Mouse (Mus musculus) adipose tissue, adult 10 weeks (tissue): Measurements from ENCODE around the gene Dnaaf1. TPM values are rescaled to one million over a fixed set of nuclear protein-coding genes. Genes with fewer than 3 reads are reported as not detected.

Experiments used
- polyA plus RNA-seq: library from polyadenylated mRNA; stranded (reverse); fragments of 350-450 nt; fragmentation: Illumina TruSeq; extraction: RNeasy Lipid Tissue Mini Kit (QIAGEN cat#74804); gene quantifications from one replicate; pipeline ENCODE4 v1.2.3, GENCODE M21; 2014; ENCODE audit warnings: low read depth, low replicate concordance

Dnaaf1 gene
- 10.7 TPM for polyA plus RNA-seq

DNA sequence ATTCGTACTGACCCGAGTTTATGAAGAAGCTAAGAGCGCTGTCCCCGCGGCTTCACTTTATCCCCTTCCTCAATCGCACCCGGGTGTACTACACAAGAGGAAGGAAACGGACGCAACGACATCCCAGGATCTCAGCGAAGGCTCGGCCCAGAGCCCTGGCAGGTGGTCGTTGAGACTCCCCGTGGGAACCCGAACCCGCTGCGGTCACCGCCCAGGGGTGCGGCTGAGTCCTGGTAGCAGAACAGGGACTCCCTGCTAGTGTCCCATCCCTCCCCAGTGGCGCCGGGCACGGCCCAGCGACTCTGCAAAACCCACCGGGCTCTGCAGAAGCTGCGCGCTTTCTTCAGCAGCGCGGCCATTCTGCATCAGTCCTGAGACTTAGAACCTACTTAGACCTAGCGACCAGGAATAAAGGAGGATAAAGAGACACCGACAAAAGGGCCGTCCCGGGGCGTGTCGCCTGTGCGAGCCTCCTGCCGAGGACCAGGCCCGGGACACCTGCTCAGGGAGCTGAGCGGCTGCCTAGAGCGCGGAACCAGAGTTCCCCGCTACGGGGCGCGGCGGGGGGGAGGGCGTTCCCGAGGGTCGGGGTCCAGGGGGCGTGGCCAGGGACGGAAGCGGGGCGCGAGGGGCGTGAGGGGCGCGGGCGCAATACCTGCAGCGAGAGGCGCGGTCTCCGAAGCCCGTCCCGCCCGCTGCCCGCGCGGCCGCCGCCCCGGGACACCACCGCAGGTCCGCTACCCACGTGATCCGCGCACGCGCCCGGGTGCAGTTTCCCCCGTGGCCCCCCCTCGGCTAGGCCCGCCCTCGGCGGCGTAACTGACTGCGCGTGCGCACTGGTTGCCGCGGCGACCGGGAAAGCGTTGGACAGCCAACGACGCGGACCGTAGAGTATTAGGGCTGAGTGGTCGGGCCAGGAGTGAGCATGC is at the start of gene Dnaaf1, which contains the start of gene Hsdl1:
Dnaaf1 (plus strand) TSS at position 799 of the 929 bp plus-strand sequence.
Hsdl1 (minus strand) TSS at position 747 of the 929 bp plus-strand sequence.

GRCm38 (mm10) chr8:119558603-119559401 is 16.2 kb upstream of the Dnaaf1 start, which contains the start of gene Mbtps1:
Mbtps1 (minus strand) TSS chr8:119558735.

DNA sequence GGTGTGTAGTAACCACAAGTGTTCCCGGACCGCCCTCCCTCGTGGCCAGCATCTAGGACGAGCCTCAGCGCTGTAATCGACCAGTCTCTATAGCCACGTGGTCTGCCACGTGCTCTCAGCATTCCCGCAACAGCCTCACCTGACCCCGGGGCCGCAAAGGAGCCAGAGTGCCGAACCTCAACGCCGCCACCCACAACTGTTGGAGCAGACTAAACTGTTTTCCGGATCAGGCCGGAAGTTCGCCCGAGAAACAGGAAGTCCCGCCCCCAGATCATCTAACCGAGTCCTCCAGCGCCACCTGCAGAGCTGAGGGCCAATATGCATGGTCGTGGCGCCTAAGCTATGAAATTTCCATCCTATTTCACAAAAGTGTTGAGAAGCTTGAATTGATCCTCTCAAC is 30.0 kb downstream of the Dnaaf1 start, which contains the start of gene Taf1c:
Taf1c (minus strand) TSS at position 227 of the 400 bp plus-strand sequence.

GRCm38 (mm10) chr8:119612471-119612870 is 37.4 kb downstream of the Dnaaf1 start, which contains the start of gene Adad2:
Adad2 (plus strand) TSS chr8:119612747.

GRCm38 (mm10) chr8:119635378-119635777 is 60.3 kb downstream of the Dnaaf1 start, which contains the start of gene Kcng4:
Kcng4 (minus strand) TSS chr8:119635680.

Other genes starting within 250 kb of the Dnaaf1 start
- 164 TPM for gene Hsbp1, start 230.7 kb upstream of the Dnaaf1 start, polyA plus RNA-seq
- gene Mlycd, start 180.4 kb upstream of the Dnaaf1 start, polyA plus RNA-seq = 20.8 TPM
- gene Osgin1, start 141.1 kb upstream of the Dnaaf1 start, polyA plus RNA-seq = 17.2 TPM
- gene Necab2, start 128.5 kb upstream of the Dnaaf1 start, polyA plus RNA-seq = 1.3 TPM
- gene Slc38a8, start 73.5 kb upstream of the Dnaaf1 start, polyA plus RNA-seq = 0.15 TPM
- gene Mbtps1, start 16.5 kb upstream of the Dnaaf1 start, polyA plus RNA-seq = 84.9 TPM
- 20.1 TPM for gene Hsdl1, start 52 bp upstream of the Dnaaf1 start, polyA plus RNA-seq
- gene Taf1c, start 30.0 kb downstream of the Dnaaf1 start, polyA plus RNA-seq = 6.7 TPM
- gene Adad2, start 37.5 kb downstream of the Dnaaf1 start, polyA plus RNA-seq = 0.41 TPM
- gene Kcng4, start 60.4 kb downstream of the Dnaaf1 start, polyA plus RNA-seq = 3.2 TPM
- 26.7 TPM for gene Wfdc1, start 91.1 kb downstream of the Dnaaf1 start, polyA plus RNA-seq
- 0.38 TPM for gene Atp2c2, start 124.8 kb downstream of the Dnaaf1 start, polyA plus RNA-seq
- gene Tldc1, start 203.2 kb downstream of the Dnaaf1 start, polyA plus RNA-seq = 10.6 TPM